Mouse (Mus musculus) forebrain, embryonic 13.5 days (tissue): ENCODE data around the gene Arhgdib. TPM values are rescaled to one million over a fixed set of nuclear protein-coding genes. Genes with fewer than 3 reads are reported as not detected.

Experiments used
- ATAC-seq: fragments of 200-750 bp; cut with Nextera tagmentation; 2 replicates; pipeline ENCODE4 v1.8.0; 2017
- H3K27ac ChIP-seq: fragments of 300-500 bp; sonication (generic); 2 replicates; pipeline ENCODE4 v1.5.1; 2015; ENCODE audit warnings: inconsistent platforms, mild to moderate bottlenecking, moderate library complexity
- H3K27me3 ChIP-seq: fragments of 300-500 bp; sonication (generic); 2 replicates; pipeline ENCODE4 v1.6.1; 2015; ENCODE audit warnings: mild to moderate bottlenecking, inconsistent platforms
- H3K36me3 ChIP-seq: fragments of 300-500 bp; sonication (generic); 2 replicates; pipeline ENCODE4 v1.6.1; 2015; ENCODE audit warnings: mild to moderate bottlenecking, inconsistent platforms; ENCODE audit not compliant: poor library complexity, severe bottlenecking
- H3K4me1 ChIP-seq: fragments of 300-500 bp; sonication (generic); 2 replicates; pipeline ENCODE4 v1.6.1; 2015; ENCODE audit warnings: inconsistent platforms
- H3K4me2 ChIP-seq: fragments of 300-500 bp; sonication (generic); 2 replicates; pipeline ENCODE4 v1.6.1; 2015; ENCODE audit warnings: inconsistent platforms, mild to moderate bottlenecking, moderate library complexity
- H3K4me3 ChIP-seq: fragments of 300-500 bp; sonication (generic); 2 replicates; pipeline ENCODE4 v1.5.1; 2015; ENCODE audit warnings: mild to moderate bottlenecking, inconsistent platforms
- H3K9ac ChIP-seq: fragments of 300-500 bp; sonication (generic); 2 replicates; pipeline ENCODE4 v1.6.1; 2015; ENCODE audit warnings: mild to moderate bottlenecking, inconsistent platforms
- H3K9me3 ChIP-seq: fragments of 300-500 bp; sonication (generic); replicated peaks from 2 replicates; pipeline ENCODE4 v1.6.1; 2016; ENCODE audit warnings: inconsistent platforms
- WGBS: fragments of 180-500 bp; shearing (Covaris S2); methylation state at CpG from one replicate; pipeline ENCODE4 v1.1.7; 2015; 5-methylcytosine and 5-hydroxymethylcytosine counted together
- polyA plus RNA-seq: library from polyadenylated mRNA; unstranded; fragments of >200 nt; fragmentation: Nextera tagmentation; extraction: Ambion mirVana; gene quantifications from 2 replicates; pipeline ENCODE4 v1.2.1, GENCODE M21; 2015

The Arhgdib gene
- polyA plus RNA-seq, 1 experiment from 2014 or later, result 11.5 TPM

- Histone ChIP-seq H3K4me1 (no peaks in the 10 kb centered on the region), H3K4me3 (no peak overlapping the region), H3K9ac (no peak overlapping the region), H3K27ac (no peak overlapping the region), H3K36me3 (no peaks in the 10 kb centered on the region), H3K4me2 (no peak overlapping the region), H3K27me3 (no peaks in the 10 kb centered on the region), H3K9me3 (no peaks in the 10 kb centered on the region)
- ATAC-seq, result no peak
- WGBS, result 72% methylated on average over 12 of the region's 12 CpGs
These were observed 11.0 kb downstream of the Arhgdib start for GRCm38 (mm10) chr6:136930677-136931076.

- Histone ChIP-seq H3K4me1 (no peaks in the 10 kb centered on the region), H3K9ac (no peak overlapping the region), H3K4me3 (no peak overlapping the region), H3K9me3 (no peaks in the 10 kb centered on the region), H3K27ac (no peak overlapping the region), H3K4me2 (no peak overlapping the region), H3K27me3 (no peaks in the 10 kb centered on the region), H3K36me3 (no peaks in the 10 kb centered on the region)
- WGBS, result 95% methylated on average over 1 of the region's 1 CpGs
- ATAC-seq, result no peak
These were observed 14.1 kb downstream of the Arhgdib start for GRCm38 (mm10) chr6:136927626-136928025.

GRCm38 (mm10) chr6:136925049-136925448, 16.6 kb downstream of the Arhgdib start:
- no peaks in the 10 kb centered on the region for H3K9me3 ChIP-seq
- H3K4me1 ChIP-seq, result no peaks in the 10 kb centered on the region
- no peak overlapping the region for H3K4me2 ChIP-seq
- H3K4me3 ChIP-seq, result no peak overlapping the region
- no peak overlapping the region for H3K9ac ChIP-seq
- WGBS, result 81% methylated on average over 8 of the region's 8 CpGs
- H3K36me3 ChIP-seq, result no peaks in the 10 kb centered on the region
- no peak for ATAC-seq
- H3K27me3 ChIP-seq, result no peaks in the 10 kb centered on the region
- H3K27ac ChIP-seq, result no peak overlapping the region

GRCm38 (mm10) chr6:136923532-136923931, 18.2 kb downstream of the Arhgdib start, which contains the start of gene Pde6h:
TSS of gene Pde6h (plus strand) at chr6:136923832.
- Histone ChIP-seq H3K27me3 (no peaks in the 10 kb centered on the region), H3K36me3 (no peaks in the 10 kb centered on the region)

GRCm38 (mm10) chr6:136922871-136923270, 18.8 kb downstream of the Arhgdib start:
- Histone ChIP-seq H3K9me3 (no peaks in the 10 kb centered on the region), H3K9ac (no peak overlapping the region), H3K27ac (no peak overlapping the region), H3K27me3 (no peaks in the 10 kb centered on the region), H3K4me1 (no peaks in the 10 kb centered on the region), H3K4me3 (no peak overlapping the region), H3K36me3 (no peaks in the 10 kb centered on the region), H3K4me2 (no peak overlapping the region)
- no peak for ATAC-seq
- WGBS, result 91% methylated on average over 7 of the region's 7 CpGs

More at GRCm38 (mm10) chr6:136923532-136923931, 18.2 kb downstream of the Arhgdib start, which contains the start of gene Pde6h:
- Histone ChIP-seq H3K4me3 (no peak within 1 kb of the TSS), H3K27ac (no peak within 1 kb of the TSS), H3K9ac (no peak within 1 kb of the TSS), H3K4me1 (no peaks in the 10 kb centered on the region), H3K4me2 (no peak within 1 kb of the TSS), H3K9me3 (no peaks in the 10 kb centered on the region)
- no peak for ATAC-seq
- 90% methylated on average over 8 of the region's 8 CpGs for WGBS

- no peaks in the 10 kb centered on the region for H3K27me3 ChIP-seq
- H3K27ac ChIP-seq, result no peak within 1 kb of the TSS
- H3K9ac ChIP-seq, result no peak within 1 kb of the TSS
- ATAC-seq, result no peak
- no peaks in the 10 kb centered on the region for H3K4me1 ChIP-seq
- H3K4me2 ChIP-seq, result no peak within 1 kb of the TSS
- 86% methylated on average over 5 of the region's 5 CpGs for WGBS
- no peak within 1 kb of the TSS for H3K4me3 ChIP-seq
- no peaks in the 10 kb centered on the region for H3K36me3 ChIP-seq
- H3K9me3 ChIP-seq, result no peaks in the 10 kb centered on the region
These were observed 19.6 kb downstream of the Arhgdib start, which contains the start of gene Erp27 for GRCm38 (mm10) chr6:136922080-136922479. TSS of gene Erp27 (minus strand) at chr6:136922180.

GRCm38 (mm10) chr6:136921601-136922000, 20.1 kb downstream of the Arhgdib start:
- no peaks in the 10 kb centered on the region for H3K9me3 ChIP-seq
- H3K9ac ChIP-seq, result no peak overlapping the region
- no peaks in the 10 kb centered on the region for H3K4me1 ChIP-seq
- 0 out of 2 replicates have a peak, but pooled peaks have one; percentile 43 for ATAC-seq
- WGBS, result 83% methylated on average over 7 of the region's 7 CpGs
- H3K36me3 ChIP-seq, result no peaks in the 10 kb centered on the region
- no peak overlapping the region for H3K4me3 ChIP-seq
- no peak overlapping the region for H3K4me2 ChIP-seq
- no peak overlapping the region for H3K27ac ChIP-seq
- no peaks in the 10 kb centered on the region for H3K27me3 ChIP-seq

GRCm38 (mm10) chr6:136920320-136921257, 21.1 kb downstream of the Arhgdib start:
- Histone ChIP-seq H3K9me3 (no peaks in the 10 kb centered on the region), H3K4me3 (no peak overlapping the region), H3K27me3 (no peaks in the 10 kb centered on the region), H3K4me1 (no peaks in the 10 kb centered on the region), H3K27ac (no peak overlapping the region), H3K4me2 (no peak overlapping the region), H3K36me3 (no peaks in the 10 kb centered on the region), H3K9ac (no peak overlapping the region)
- WGBS, result 46% methylated on average over 16 of the region's 16 CpGs
- ATAC-seq, result peak; percentile 38; the same call in 1 of the 2 replicates

- Histone ChIP-seq H3K9me3 (no peaks in the 10 kb centered on the region), H3K27me3 (no peaks in the 10 kb centered on the region), H3K36me3 (no peaks in the 10 kb centered on the region), H3K4me1 (peaks cover 5% of the 10 kb centered on the region; the same call in 1 of the 2 replicates), H3K9ac (no peak overlapping the region), H3K27ac (no peak overlapping the region), H3K4me3 (no peak overlapping the region), H3K4me2 (no peak overlapping the region)
- no peak for ATAC-seq
- 5% methylated on average over 2 of the region's 2 CpGs for WGBS
These were observed 23.8 kb downstream of the Arhgdib start for GRCm38 (mm10) chr6:136917885-136918284.

- H3K4me2 ChIP-seq, result no peak overlapping the region
- no peak overlapping the region for H3K27ac ChIP-seq
- H3K9me3 ChIP-seq, result no peaks in the 10 kb centered on the region
- H3K4me3 ChIP-seq, result no peak overlapping the region
- WGBS, result 89% methylated on average over 8 of the region's 8 CpGs
- peaks cover 5% of the 10 kb centered on the region; the same call in 1 of the 2 replicates for H3K4me1 ChIP-seq
- H3K27me3 ChIP-seq, result no peaks in the 10 kb centered on the region
- no peak overlapping the region for H3K9ac ChIP-seq
- ATAC-seq, result no peak
- no peaks in the 10 kb centered on the region for H3K36me3 ChIP-seq
These were observed 25.8 kb downstream of the Arhgdib start for GRCm38 (mm10) chr6:136915721-136916395.

- no peaks in the 10 kb centered on the region for H3K27me3 ChIP-seq
- no peak overlapping the region for H3K4me2 ChIP-seq
- no peak for ATAC-seq
- WGBS, result 95% methylated on average over 6 of the region's 6 CpGs
- no peaks in the 10 kb centered on the region for H3K9me3 ChIP-seq
- H3K4me1 ChIP-seq, result peaks cover 5% of the 10 kb centered on the region; the same call in 1 of the 2 replicates
- no peak overlapping the region for H3K27ac ChIP-seq
- H3K4me3 ChIP-seq, result no peak overlapping the region
- no peaks in the 10 kb centered on the region for H3K36me3 ChIP-seq
- no peak overlapping the region for H3K9ac ChIP-seq
These were observed 27.5 kb downstream of the Arhgdib start for GRCm38 (mm10) chr6:136914234-136914633.
